In the genomic region with DNA sequence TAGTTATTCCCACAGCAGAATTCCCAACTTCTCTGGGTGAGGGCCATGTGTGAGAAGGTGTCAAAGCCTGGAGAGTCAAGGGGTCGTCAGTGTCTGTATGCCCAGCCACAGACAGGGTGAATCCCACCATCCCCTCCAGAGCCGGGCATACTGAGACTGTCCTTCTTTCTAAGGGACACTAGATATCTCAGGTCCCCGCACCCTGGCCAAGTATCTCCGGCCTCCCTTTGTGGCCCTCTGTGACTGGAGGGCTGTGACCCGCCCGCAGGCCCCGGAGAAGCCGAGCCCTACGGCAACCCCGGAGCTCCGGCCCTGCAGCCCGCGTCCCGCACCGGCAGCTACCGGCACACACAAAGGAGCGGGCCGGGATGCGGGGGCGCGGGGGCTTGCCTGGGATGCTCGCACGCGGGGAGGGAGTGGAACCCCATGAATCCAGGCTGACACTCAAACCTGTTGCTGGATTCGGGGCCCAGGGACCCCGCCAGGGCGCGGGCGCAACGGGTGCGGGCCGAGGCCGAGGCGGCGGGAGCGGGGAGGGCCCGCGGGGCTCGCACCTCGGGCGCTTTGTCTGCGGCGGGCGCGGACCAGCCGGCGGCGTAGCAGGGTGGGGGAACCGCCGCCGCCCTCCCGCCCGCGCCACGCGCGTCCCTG, we compare ENCODE assay signal across 8 mouse cellular contexts. TPM values are rescaled to one million over a fixed set of nuclear protein-coding genes. Genes with fewer than 3 reads are reported as not detected.
DNase-seq lines count a peak whose midpoint lies in the region; ATAC-seq and TF ChIP-seq lines count a peak whose summit lies in the region.

No protein-coding gene starts in this region.

- DNase-seq in urinary bladder, adult 2 months (ENCODE audit: low spot score), result peak; percentile 41
- no peak for DNase-seq in urinary bladder, postnatal 25 days (ENCODE audit: low spot score)
- DNase-seq in intestine, embryonic 14.5 days (ENCODE audit: low spot score), result peak; percentile 77
- DNase-seq in midbrain, embryonic 10.5 days (ENCODE audit: low spot score), result peak; percentile 65

- H3K4me1 ChIP-seq in erythroblast, embryonic 14.5 days (ENCODE audit: control insufficient read depth), result peaks cover 4% of the 10 kb centered on the region; the same call in 1 of the 2 replicates
- peaks cover 6% of the 10 kb centered on the region; the same call in 1 of the 2 replicates for H3K4me1 ChIP-seq in embryonic fibroblast, embryonic 13.5 days (ENCODE audit: control insufficient read depth, insufficient read depth, low read length)
- H3K4me1 ChIP-seq in intestine, embryonic 14.5 days (replicated peaks; ENCODE audit: control insufficient read depth, insufficient read depth, low read length), result peaks cover 16% of the 10 kb centered on the region; the same call in 1 of the 2 replicates
- H3K4me1 ChIP-seq in midbrain, embryonic 10.5 days, result peaks cover 17% of the 10 kb centered on the region
- peaks cover 12% of the 10 kb centered on the region for H3K4me1 ChIP-seq in stomach, embryonic 15.5 days

- peak overlapping the region; percentile 86 for H3K4me2 ChIP-seq in intestine, embryonic 14.5 days (ENCODE audit: low read length)
- H3K4me2 ChIP-seq in stomach, embryonic 15.5 days, result peak overlapping the region; percentile 88

- no peak for ATAC-seq in erythroblast, adult 5-6 weeks (replicated peaks; ENCODE audit: low FRiP score, poor library complexity, severe bottlenecking)
- ATAC-seq in intestine, embryonic 14.5 days (replicated peaks; ENCODE audit: low FRiP score, low TSS enrichment, low read depth), result peak; percentile 25
- ATAC-seq in stomach, embryonic 15.5 days (ENCODE audit: insufficient read depth, low FRiP score, low read depth), result peak; percentile 47; the same call in 1 of the 2 replicates

- H3K36me3 ChIP-seq in erythroblast, embryonic 14.5 days (ENCODE audit: control insufficient read depth), result no peaks in the 10 kb centered on the region
- H3K36me3 ChIP-seq in intestine, embryonic 14.5 days (ENCODE audit: control insufficient read depth, insufficient read depth, low read length), result no peaks in the 10 kb centered on the region; the same call in 1 of the 2 replicates
- H3K36me3 ChIP-seq in midbrain, embryonic 10.5 days, result peaks cover 4% of the 10 kb centered on the region; the same call in 1 of the 2 replicates
- H3K36me3 ChIP-seq in stomach, embryonic 15.5 days, result no peaks in the 10 kb centered on the region

- H3K9me3 ChIP-seq in erythroblast, embryonic 14.5 days (ENCODE audit: control insufficient read depth, low read length), result no peaks in the 10 kb centered on the region
- no peaks in the 10 kb centered on the region for H3K9me3 ChIP-seq in intestine, embryonic 14.5 days (ENCODE audit: control insufficient read depth, low read length)
- no peaks in the 10 kb centered on the region for H3K9me3 ChIP-seq in midbrain, embryonic 10.5 days (replicated peaks)
- no peaks in the 10 kb centered on the region for H3K9me3 ChIP-seq in stomach, embryonic 15.5 days

- H3K27me3 ChIP-seq in erythroblast, embryonic 14.5 days (ENCODE audit: control insufficient read depth), result peaks cover 35% of the 10 kb centered on the region
- H3K27me3 ChIP-seq in intestine, embryonic 14.5 days (replicated peaks; ENCODE audit: control insufficient read depth, insufficient read depth, low read length), result no peaks in the 10 kb centered on the region
- H3K27me3 ChIP-seq in midbrain, embryonic 10.5 days (ENCODE audit: low read depth, poor library complexity, severe bottlenecking), result peaks cover 3% of the 10 kb centered on the region; the same call in 1 of the 2 replicates
- no peaks in the 10 kb centered on the region for H3K27me3 ChIP-seq in stomach, embryonic 15.5 days (replicated peaks)

- no peak for TF ChIP-seq CTCF in embryonic fibroblast, embryonic 13.5 days (IDR thresholded peaks at IDR 0.05; ENCODE audit: borderline replicate concordance, insufficient read depth, low read length)

- under 1% methylated on average over 45 of the region's 57 CpGs for WGBS in intestine, embryonic 14.5 days
- 2% methylated on average over 41 of the region's 57 CpGs for WGBS in midbrain, embryonic 10.5 days
- WGBS in stomach, embryonic 15.5 days, result under 1% methylated on average over 56 of the region's 57 CpGs

- H3K9ac ChIP-seq in intestine, embryonic 14.5 days (ENCODE audit: low read length), result peak overlapping the region; percentile 98
- H3K9ac ChIP-seq in stomach, embryonic 15.5 days, result peak overlapping the region; percentile 88

- peak overlapping the region; percentile 57; the same call in 1 of the 2 replicates for H3K27ac ChIP-seq in embryonic fibroblast, embryonic 13.5 days (ENCODE audit: insufficient read depth, low read length)
- peak overlapping the region; percentile 73 for H3K27ac ChIP-seq in intestine, embryonic 14.5 days (ENCODE audit: low read depth)
- H3K27ac ChIP-seq in midbrain, embryonic 10.5 days (replicated peaks), result peak overlapping the region; percentile 97
- H3K27ac ChIP-seq in stomach, embryonic 15.5 days, result peak overlapping the region; percentile 65; the same call in 1 of the 2 replicates

- H3K4me3 ChIP-seq in erythroblast, embryonic 14.5 days (replicated peaks), result peak overlapping the region; percentile 54
- peak overlapping the region; percentile 77 for H3K4me3 ChIP-seq in embryonic fibroblast, embryonic 13.5 days (ENCODE audit: insufficient read depth, low read length)
- peak overlapping the region; percentile 86 for H3K4me3 ChIP-seq in intestine, embryonic 14.5 days (ENCODE audit: low read depth, low read length)
- H3K4me3 ChIP-seq in midbrain, embryonic 10.5 days, result peak overlapping the region; percentile 92
- peak overlapping the region; percentile 91 for H3K4me3 ChIP-seq in stomach, embryonic 15.5 days (replicated peaks)

- TF ChIP-seq POLR2A in embryonic fibroblast, embryonic 13.5 days (IDR thresholded peaks at IDR 0.05; ENCODE audit: low read depth, low read length), result no peak

RNA-seq across cellular contexts. Expression of gene Sestd1, which starts 0.4 kb away (rescaled TPM):
- not detected in 2 replicates for polyA plus RNA-seq in erythroblast, embryonic 14.5 days (2012)
- 0.38 TPM in 1 of 2 replicates, not detected in the other for total RNA-seq in erythroblast, adult 5-6 weeks (2015; ENCODE audit: low replicate concordance)
- total RNA-seq in erythroblast, adult 5-6 weeks (2017; ENCODE audit: low replicate concordance), result 0.51 and 0.70 TPM in 2 replicates
- 19.1 and 21.2 TPM in 2 replicates for polyA plus RNA-seq in urinary bladder, adult 2 months (2012; rRNA removed)
- 28.1 and 33.0 TPM in 2 replicates for polyA plus RNA-seq in embryonic fibroblast, embryonic 13.5 days (2011; ENCODE audit: insufficient read length, low read depth, missing spikeins)
- polyA plus RNA-seq in intestine, embryonic 14.5 days (2014; fragmentation: Nextera tagmentation; extraction: Ambion mirVana), result 20.3 and 21.1 TPM in 2 replicates
- 14.7 and 18.4 TPM in 2 replicates for polyA plus RNA-seq in midbrain, embryonic 10.5 days (2016; fragmentation: Nextera tagmentation; extraction: Ambion mirVana)
- polyA plus RNA-seq in stomach, embryonic 15.5 days (2015; fragmentation: Nextera tagmentation; extraction: Ambion mirVana), result 17.1 and 18.4 TPM in 2 replicates

Comparison
In these comparisons a context has a peak if more than half of its experiments do, and no peak if none do; other contexts are left out.
1. RNA of gene Sestd1, which starts 0.4 kb away (polyA plus RNA-seq): 28.1 to 33.0 TPM in embryonic fibroblast, embryonic 13.5 days, 20.3 to 21.1 TPM in intestine, embryonic 14.5 days, 19.1 to 21.2 TPM in urinary bladder, adult 2 months, 17.1 to 18.4 TPM in stomach, embryonic 15.5 days and 14.7 to 18.4 TPM in midbrain, embryonic 10.5 days; not detected in erythroblast, embryonic 14.5 days; every median in the first group is over 10 times any median in the second.
2. Peak in every context shown above with its lines, with median percentiles within 50 percentile points of each other: H3K4me3 ChIP-seq and H3K27ac ChIP-seq.